Mouse (Mus musculus): ENCODE results near the gene Adam33. TPM values are rescaled to one million over a fixed set of nuclear protein-coding genes. Genes with fewer than 3 reads are reported as not detected.

The Adam33 gene
- polyA plus RNA-seq, 1 experiment from 2014 or later: 1.4 TPM

DNA sequence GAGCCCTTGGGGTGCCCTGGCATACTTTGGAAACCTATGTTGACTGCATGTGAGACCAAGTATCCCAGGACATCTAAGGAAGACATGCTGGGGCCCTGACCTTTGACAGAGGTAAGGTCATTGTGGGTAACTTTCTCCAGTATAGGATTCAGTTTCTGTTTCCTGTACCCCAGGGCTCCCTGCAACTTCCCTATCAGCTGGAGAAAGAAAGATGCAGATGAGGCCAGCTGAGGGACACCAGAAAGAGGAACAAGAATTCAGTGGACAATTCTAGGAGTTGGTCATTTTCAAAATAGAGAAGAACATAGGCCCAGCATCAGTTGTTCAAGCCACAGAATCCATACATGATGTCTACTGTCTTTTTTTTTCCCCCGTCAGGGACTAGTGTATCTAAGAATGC, 26.0 kb upstream of the Adam33 start:
- Histone ChIP-seq H3K9me3 (ENCODE audit: control insufficient read depth, low read length) (no peaks in the 10 kb centered on the region), H3K36me3 (ENCODE audit: control insufficient read depth, insufficient read depth) (no peaks in the 10 kb centered on the region), H3K27ac (ENCODE audit: low read length) (no peak overlapping the region), H3K4me1 (replicated peaks; ENCODE audit: control insufficient read depth, insufficient read depth, low read length) (no peaks in the 10 kb centered on the region), H3K4me3 (replicated peaks; ENCODE audit: low read length) (no peak overlapping the region), H3K4me2 (ENCODE audit: low read length) (no peak overlapping the region), H3K27me3 (replicated peaks; ENCODE audit: control insufficient read depth, insufficient read depth, low read length) (no peaks in the 10 kb centered on the region), H3K9ac (replicated peaks; ENCODE audit: low read depth, low read length) (no peak overlapping the region)
- whole genome bisulfite sequencing: 94% methylated on average over 1 of the region's 1 CpGs
- ATAC-seq: no peak

DNA sequence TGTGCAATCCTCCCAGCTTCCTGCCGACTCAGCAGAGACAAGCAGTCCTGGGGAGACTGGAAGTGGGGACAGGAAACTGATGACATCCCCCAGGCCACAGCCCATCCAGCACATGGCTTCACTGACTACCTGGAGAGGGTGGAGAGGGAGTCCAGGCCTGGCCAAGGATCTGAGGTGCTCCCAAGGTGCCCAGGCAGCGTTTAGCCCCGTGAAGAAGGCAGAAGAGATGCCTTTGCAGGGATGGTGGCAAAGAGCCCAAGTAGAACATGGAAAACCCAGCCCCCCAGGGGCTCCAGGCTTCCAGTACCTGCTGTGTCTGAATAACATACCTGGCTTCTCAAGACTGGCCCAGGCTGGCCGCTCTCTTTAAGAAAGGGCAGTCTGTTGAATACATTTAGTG, 25.0 kb upstream of the Adam33 start:
- Histone ChIP-seq H3K36me3 (ENCODE audit: control insufficient read depth, insufficient read depth) (no peaks in the 10 kb centered on the region), H3K4me1 (replicated peaks; ENCODE audit: control insufficient read depth, insufficient read depth, low read length) (no peaks in the 10 kb centered on the region), H3K9ac (replicated peaks; ENCODE audit: low read depth, low read length) (no peak overlapping the region), H3K27me3 (replicated peaks; ENCODE audit: control insufficient read depth, insufficient read depth, low read length) (no peaks in the 10 kb centered on the region), H3K4me2 (ENCODE audit: low read length) (no peak overlapping the region), H3K27ac (ENCODE audit: low read length) (no peak overlapping the region), H3K4me3 (replicated peaks; ENCODE audit: low read length) (no peak overlapping the region), H3K9me3 (ENCODE audit: control insufficient read depth, low read length) (no peaks in the 10 kb centered on the region)
- 71% methylated on average over 4 of the region's 4 CpGs for WGBS
- ATAC-seq: no peak

- Histone ChIP-seq H3K4me2 (ENCODE audit: low read length) (no peak within 1 kb of the TSS), H3K4me1 (replicated peaks; ENCODE audit: control insufficient read depth, insufficient read depth, low read length) (no peaks in the 10 kb centered on the region), H3K4me3 (replicated peaks; ENCODE audit: low read length) (no peak within 1 kb of the TSS), H3K27me3 (replicated peaks; ENCODE audit: control insufficient read depth, insufficient read depth, low read length) (no peaks in the 10 kb centered on the region), H3K9ac (replicated peaks; ENCODE audit: low read depth, low read length) (no peak within 1 kb of the TSS), H3K36me3 (ENCODE audit: control insufficient read depth, insufficient read depth) (no peaks in the 10 kb centered on the region), H3K9me3 (ENCODE audit: control insufficient read depth, low read length) (no peaks in the 10 kb centered on the region), H3K27ac (ENCODE audit: low read length) (no peak within 1 kb of the TSS)
- 83% methylated on average over 11 of the region's 11 CpGs for WGBS
- no peak for ATAC-seq
Measured at GRCm38 (mm10) chr2:131086667-131087390, 23.2 kb upstream of the Adam33 start, which contains the start of gene Siglec1. TSS of gene Siglec1 (minus strand) at chr2:131086765.

GRCm38 (mm10) chr2:131084206-131084605, 20.6 kb upstream of the Adam33 start:
- Histone ChIP-seq H3K9me3 (ENCODE audit: control insufficient read depth, low read length) (no peaks in the 10 kb centered on the region), H3K27me3 (replicated peaks; ENCODE audit: control insufficient read depth, insufficient read depth, low read length) (no peaks in the 10 kb centered on the region), H3K4me2 (ENCODE audit: low read length) (no peak overlapping the region), H3K9ac (replicated peaks; ENCODE audit: low read depth, low read length) (no peak overlapping the region), H3K4me3 (replicated peaks; ENCODE audit: low read length) (no peak overlapping the region), H3K4me1 (replicated peaks; ENCODE audit: control insufficient read depth, insufficient read depth, low read length) (no peaks in the 10 kb centered on the region), H3K27ac (ENCODE audit: low read length) (no peak overlapping the region), H3K36me3 (ENCODE audit: control insufficient read depth, insufficient read depth) (no peaks in the 10 kb centered on the region)
- no peak for ATAC-seq
- 81% methylated on average over 4 of the region's 4 CpGs for WGBS

DNA sequence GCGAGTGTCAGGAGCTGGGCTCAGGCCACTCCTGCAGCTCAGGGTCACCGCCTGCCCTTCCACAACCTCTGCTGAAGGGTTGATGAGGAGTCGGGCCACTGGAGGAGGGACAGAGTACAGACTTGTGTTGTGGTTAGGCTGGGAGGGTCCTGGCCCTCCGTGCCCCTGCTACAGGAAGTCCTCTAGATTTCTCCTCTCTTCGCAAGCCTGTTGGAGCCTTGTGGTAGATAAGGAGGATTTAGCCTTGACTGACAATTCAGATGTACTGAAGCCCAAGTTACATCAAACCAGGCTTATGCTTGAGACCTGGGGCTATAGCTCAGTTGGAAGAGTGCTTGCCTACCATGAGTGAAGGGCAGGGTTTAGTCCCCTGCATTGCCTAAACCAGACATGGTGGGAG, 16.9 kb upstream of the Adam33 start:
- Histone ChIP-seq H3K27me3 (replicated peaks; ENCODE audit: control insufficient read depth, insufficient read depth, low read length) (no peaks in the 10 kb centered on the region), H3K9me3 (ENCODE audit: control insufficient read depth, low read length) (no peaks in the 10 kb centered on the region), H3K4me2 (ENCODE audit: low read length) (no peak overlapping the region), H3K4me1 (replicated peaks; ENCODE audit: control insufficient read depth, insufficient read depth, low read length) (no peaks in the 10 kb centered on the region), H3K27ac (ENCODE audit: low read length) (no peak overlapping the region), H3K9ac (replicated peaks; ENCODE audit: low read depth, low read length) (no peak overlapping the region), H3K36me3 (ENCODE audit: control insufficient read depth, insufficient read depth) (no peaks in the 10 kb centered on the region), H3K4me3 (replicated peaks; ENCODE audit: low read length) (no peak overlapping the region)
- WGBS: 87% methylated on average over 5 of the region's 5 CpGs
- no peak for ATAC-seq

DNA sequence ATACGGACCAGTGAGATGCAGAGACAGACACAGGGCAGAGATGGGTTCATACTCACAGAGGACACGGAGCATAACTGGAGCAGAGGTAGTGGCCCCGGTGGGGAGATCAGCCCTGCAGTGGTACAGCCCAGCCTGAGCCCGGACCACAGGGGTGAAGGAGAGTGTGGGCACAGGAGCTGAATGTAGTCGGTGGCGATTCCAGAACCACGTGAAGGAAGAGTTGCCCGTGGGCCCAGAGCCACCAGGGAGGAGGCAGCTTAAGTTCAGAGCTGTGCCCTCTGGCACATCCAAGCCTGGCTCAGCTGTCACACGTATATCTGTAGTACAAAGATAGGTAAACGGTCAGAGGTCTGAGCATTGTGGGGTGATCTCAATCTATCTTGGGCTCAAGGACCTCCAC, 8.9 kb upstream of the Adam33 start:
- H3K27me3 ChIP-seq (replicated peaks; ENCODE audit: control insufficient read depth, insufficient read depth, low read length): no peaks in the 10 kb centered on the region
- H3K9me3 ChIP-seq (ENCODE audit: control insufficient read depth, low read length): no peaks in the 10 kb centered on the region
- no peak overlapping the region for H3K4me3 ChIP-seq (replicated peaks; ENCODE audit: low read length)
- H3K9ac ChIP-seq (replicated peaks; ENCODE audit: low read depth, low read length): no peak overlapping the region
- H3K4me2 ChIP-seq (ENCODE audit: low read length): no peak overlapping the region
- WGBS: 91% methylated on average over 10 of the region's 10 CpGs
- ATAC-seq: no peak
- H3K4me1 ChIP-seq (replicated peaks; ENCODE audit: control insufficient read depth, insufficient read depth, low read length): no peaks in the 10 kb centered on the region
- no peaks in the 10 kb centered on the region for H3K36me3 ChIP-seq (ENCODE audit: control insufficient read depth, insufficient read depth)
- no peak overlapping the region for H3K27ac ChIP-seq (ENCODE audit: low read length)

GRCm38 (mm10) chr2:131067481-131067880, 3.9 kb upstream of the Adam33 start:
- no peak overlapping the region for H3K4me2 ChIP-seq (ENCODE audit: low read length)
- WGBS: 77% methylated on average over 6 of the region's 6 CpGs
- no peaks in the 10 kb centered on the region for H3K9me3 ChIP-seq (ENCODE audit: control insufficient read depth, low read length)
- no peak for ATAC-seq
- H3K36me3 ChIP-seq (ENCODE audit: control insufficient read depth, insufficient read depth): no peaks in the 10 kb centered on the region
- no peak overlapping the region for H3K4me3 ChIP-seq (replicated peaks; ENCODE audit: low read length)
- peaks cover 10% of the 10 kb centered on the region; the same call in 1 of the 2 replicates for H3K27me3 ChIP-seq (replicated peaks; ENCODE audit: control insufficient read depth, insufficient read depth, low read length)
- H3K27ac ChIP-seq (ENCODE audit: low read length): no peak overlapping the region
- peaks cover 4% of the 10 kb centered on the region; the same call in 1 of the 2 replicates for H3K4me1 ChIP-seq (replicated peaks; ENCODE audit: control insufficient read depth, insufficient read depth, low read length)
- H3K9ac ChIP-seq (replicated peaks; ENCODE audit: low read depth, low read length): no peak overlapping the region

GRCm38 (mm10) chr2:131066342-131066741, 2.7 kb upstream of the Adam33 start:
- Histone ChIP-seq H3K4me1 (replicated peaks; ENCODE audit: control insufficient read depth, insufficient read depth, low read length) (peaks cover 4% of the 10 kb centered on the region; the same call in 1 of the 2 replicates), H3K4me3 (replicated peaks; ENCODE audit: low read length) (no peak overlapping the region), H3K9me3 (ENCODE audit: control insufficient read depth, low read length) (no peaks in the 10 kb centered on the region), H3K36me3 (ENCODE audit: control insufficient read depth, insufficient read depth) (no peaks in the 10 kb centered on the region), H3K27ac (ENCODE audit: low read length) (no peak overlapping the region), H3K9ac (replicated peaks; ENCODE audit: low read depth, low read length) (no peak overlapping the region), H3K27me3 (replicated peaks; ENCODE audit: control insufficient read depth, insufficient read depth, low read length) (peaks cover 12% of the 10 kb centered on the region), H3K4me2 (ENCODE audit: low read length) (no peak overlapping the region)
- 71% methylated on average over 9 of the region's 9 CpGs for WGBS
- ATAC-seq: no peak

- 73% methylated on average over 5 of the region's 5 CpGs for WGBS
- H3K27ac ChIP-seq (ENCODE audit: low read length): no peak overlapping the region
- no peaks in the 10 kb centered on the region for H3K36me3 ChIP-seq (ENCODE audit: control insufficient read depth, insufficient read depth)
- peaks cover 4% of the 10 kb centered on the region; the same call in 1 of the 2 replicates for H3K4me1 ChIP-seq (replicated peaks; ENCODE audit: control insufficient read depth, insufficient read depth, low read length)
- no peak for ATAC-seq
- H3K4me3 ChIP-seq (replicated peaks; ENCODE audit: low read length): no peak overlapping the region
- H3K9me3 ChIP-seq (ENCODE audit: control insufficient read depth, low read length): no peaks in the 10 kb centered on the region
- no peak overlapping the region for H3K9ac ChIP-seq (replicated peaks; ENCODE audit: low read depth, low read length)
- peaks cover 14% of the 10 kb centered on the region for H3K27me3 ChIP-seq (replicated peaks; ENCODE audit: control insufficient read depth, insufficient read depth, low read length)
- H3K4me2 ChIP-seq (ENCODE audit: low read length): no peak overlapping the region
Measured at GRCm38 (mm10) chr2:131061607-131062006, 2.0 kb downstream of the Adam33 start.
